Mouse (Mus musculus) brain, embryonic 14.5 days (tissue): ENCODE results near the gene Cbfa2t2.

Source experiments
- CTCF ChIP-seq: fragments of 200-500 bp; IDR thresholded peaks from 2 replicates; pipeline ENCODE4 v1.5.1; 2012; ENCODE audit warnings: inconsistent platforms, mild to moderate bottlenecking, moderate library complexity, borderline replicate concordance; ENCODE audit not compliant: insufficient read depth, insufficient read length; ENCODE audit errors: extremely low read depth
- POLR2A ChIP-seq: fragments of 200-500 bp; IDR thresholded peaks from 2 replicates; pipeline ENCODE4 v1.6.1; 2012; ENCODE audit warnings: mild to moderate bottlenecking, inconsistent platforms, borderline replicate concordance; ENCODE audit not compliant: poor library complexity, insufficient read depth, insufficient read length, severe bottlenecking; ENCODE audit errors: extremely low read depth

- TF ChIP-seq CTCF (no peak), POLR2A (no peak)
These were observed 122.2 kb downstream of the Cbfa2t2 start, which contains the start of gene Necab3 for GRCm38 (mm10) chr2:154558264-154559039.
